Mouse (Mus musculus) erythroblast, embryonic 14.5 days (primary cell): ENCODE results near the gene Arhgef12.

Experiments
- GATA1 ChIP-seq: IDR thresholded peaks from 2 replicates; pipeline ENCODE4 v1.6.1; 2012; ENCODE audit warnings: low read length, inconsistent platforms, mixed read lengths
- TAL1 ChIP-seq: IDR thresholded peaks from 3 replicates; pipeline ENCODE4 v1.6.1; 2012; ENCODE audit warnings: low read length, inconsistent platforms, mixed read lengths

DNA sequence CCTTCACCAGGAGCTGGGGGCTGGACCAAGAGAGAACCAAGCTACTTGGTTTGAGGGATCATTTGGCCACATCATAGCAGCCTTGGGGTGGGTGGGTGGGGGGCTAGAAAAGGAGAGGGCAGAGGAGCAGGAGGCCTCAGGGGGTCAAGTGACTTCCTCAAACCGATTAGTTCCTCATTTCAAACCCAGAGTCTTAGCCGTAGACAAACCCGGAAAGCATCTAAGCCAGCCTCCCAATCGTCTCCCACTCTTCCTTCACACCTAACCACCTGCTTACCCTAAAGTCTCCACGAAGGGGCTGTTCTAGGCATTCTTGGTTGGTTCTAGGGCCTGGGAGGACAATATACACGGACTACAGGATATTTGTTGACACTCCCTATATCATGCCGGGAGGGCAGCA, 161.9 kb downstream of the Arhgef12 start:
- TF ChIP-seq GATA1: no peak
- no peak for TF ChIP-seq TAL1
